Mouse (Mus musculus): Measurements from ENCODE around the gene Dcxr. TPM values are rescaled to one million over a fixed set of nuclear protein-coding genes. Genes with fewer than 3 reads are reported as not detected.

Gene Dcxr
- polyA plus RNA-seq, 1 experiment from 2014 or later: 23.2 TPM

Other genes starting within 250 kb of the Dcxr start
- gene Mrpl12, start 242.7 kb downstream of the Dcxr start, polyA plus RNA-seq (2014; fragmentation: Nextera tagmentation; extraction: Ambion mirVana): 176 and 218 TPM in 2 replicates
- gene Slc25a10, start 235.4 kb downstream of the Dcxr start, polyA plus RNA-seq (2014; fragmentation: Nextera tagmentation; extraction: Ambion mirVana): 65.3 and 79.1 TPM in 2 replicates
- gene Gcgr, start 196.6 kb downstream of the Dcxr start, polyA plus RNA-seq (2014; fragmentation: Nextera tagmentation; extraction: Ambion mirVana): 2.0 and 2.4 TPM in 2 replicates
- 236 and 265 TPM in 2 replicates for gene Mcrip1, start 177.6 kb downstream of the Dcxr start, polyA plus RNA-seq (2014; fragmentation: Nextera tagmentation; extraction: Ambion mirVana)
- gene Ppp1r27, start 176.1 kb downstream of the Dcxr start, polyA plus RNA-seq (2014; fragmentation: Nextera tagmentation; extraction: Ambion mirVana): 0.58 and 0.89 TPM in 2 replicates
- 558 and 716 TPM in 2 replicates for gene P4hb, start 154.0 kb downstream of the Dcxr start, polyA plus RNA-seq (2014; fragmentation: Nextera tagmentation; extraction: Ambion mirVana)
- gene Arhgdia, start 145.7 kb downstream of the Dcxr start, polyA plus RNA-seq (2014; fragmentation: Nextera tagmentation; extraction: Ambion mirVana): 454 and 612 TPM in 2 replicates
- 594 and 799 TPM in 2 replicates for gene Alyref, start 128.9 kb downstream of the Dcxr start, polyA plus RNA-seq (2014; fragmentation: Nextera tagmentation; extraction: Ambion mirVana)
- gene Anapc11, start 128.9 kb downstream of the Dcxr start, polyA plus RNA-seq (2014; fragmentation: Nextera tagmentation; extraction: Ambion mirVana): 212 and 242 TPM in 2 replicates
- 14.8 and 19.5 TPM in 2 replicates for gene Npb, start 118.8 kb downstream of the Dcxr start, polyA plus RNA-seq (2014; fragmentation: Nextera tagmentation; extraction: Ambion mirVana)
- 82.7 and 83.5 TPM in 2 replicates for gene Pcyt2, start 109.3 kb downstream of the Dcxr start, polyA plus RNA-seq (2014; fragmentation: Nextera tagmentation; extraction: Ambion mirVana)
- gene Sirt7, start 102.0 kb downstream of the Dcxr start, polyA plus RNA-seq (2014; fragmentation: Nextera tagmentation; extraction: Ambion mirVana): 23.8 and 28.6 TPM in 2 replicates
- gene Mafg, start 93.7 kb downstream of the Dcxr start, polyA plus RNA-seq (2014; fragmentation: Nextera tagmentation; extraction: Ambion mirVana): 26.9 and 27.9 TPM in 2 replicates
- 19.9 and 21.8 TPM in 2 replicates for gene Pycr1, start 83.5 kb downstream of the Dcxr start, polyA plus RNA-seq (2014; fragmentation: Nextera tagmentation; extraction: Ambion mirVana)
- not detected in 2 replicates for gene Myadml2, start 79.1 kb downstream of the Dcxr start, polyA plus RNA-seq (2014; fragmentation: Nextera tagmentation; extraction: Ambion mirVana)
- 6.9 and 9.9 TPM in 2 replicates for gene Notum, start 66.1 kb downstream of the Dcxr start, polyA plus RNA-seq (2014; fragmentation: Nextera tagmentation; extraction: Ambion mirVana)
- gene Aspscr1, start 54.3 kb downstream of the Dcxr start, polyA plus RNA-seq (2014; fragmentation: Nextera tagmentation; extraction: Ambion mirVana): 107 and 124 TPM in 2 replicates
- 157 and 195 TPM in 2 replicates for gene Cenpx, start 13.5 kb downstream of the Dcxr start, polyA plus RNA-seq (2014; fragmentation: Nextera tagmentation; extraction: Ambion mirVana)
- 41.9 and 43.1 TPM in 2 replicates for gene Lrrc45, start 13.4 kb downstream of the Dcxr start, polyA plus RNA-seq (2014; fragmentation: Nextera tagmentation; extraction: Ambion mirVana)
- gene Rac3, start 5.8 kb downstream of the Dcxr start, polyA plus RNA-seq (2014; fragmentation: Nextera tagmentation; extraction: Ambion mirVana): 5.0 and 28.7 TPM in 2 replicates
- 0.47 TPM in 1 of 2 replicates, not detected in the other for gene Cbr2, start 4.8 kb upstream of the Dcxr start, polyA plus RNA-seq (2014; fragmentation: Nextera tagmentation; extraction: Ambion mirVana)
- 5.2 and 7.9 TPM in 2 replicates for gene Hmga1b, start 35.5 kb upstream of the Dcxr start, polyA plus RNA-seq (2014; fragmentation: Nextera tagmentation; extraction: Ambion mirVana)
- gene Rfng, start 56.9 kb upstream of the Dcxr start, polyA plus RNA-seq (2014; fragmentation: Nextera tagmentation; extraction: Ambion mirVana): 19.3 and 26.2 TPM in 2 replicates
- gene Gps1, start 57.0 kb upstream of the Dcxr start, polyA plus RNA-seq (2014; fragmentation: Nextera tagmentation; extraction: Ambion mirVana): 213 and 239 TPM in 2 replicates
- gene Dus1l, start 69.1 kb upstream of the Dcxr start, polyA plus RNA-seq (2014; fragmentation: Nextera tagmentation; extraction: Ambion mirVana): 58.2 and 80.3 TPM in 2 replicates
- gene Fasn, start 97.3 kb upstream of the Dcxr start, polyA plus RNA-seq (2014; fragmentation: Nextera tagmentation; extraction: Ambion mirVana): 54.9 and 79.9 TPM in 2 replicates
- gene Ccdc57, start 205.6 kb upstream of the Dcxr start, polyA plus RNA-seq (2014; fragmentation: Nextera tagmentation; extraction: Ambion mirVana): 5.0 and 9.2 TPM in 2 replicates
- 21.8 and 21.9 TPM in 2 replicates for gene Slc16a3, start 221.2 kb upstream of the Dcxr start, polyA plus RNA-seq (2014; fragmentation: Nextera tagmentation; extraction: Ambion mirVana)

Data from kidney, embryonic 14.5 days (tissue).